Mouse (Mus musculus) testis, adult 2 months (tissue): ENCODE measurements around the gene Sgca.

ENCODE experiments used
- CTCF ChIP-seq: fragments of 200-500 bp; IDR thresholded peaks from 2 replicates; pipeline ENCODE4 v1.5.1; 2012; ENCODE audit warnings: low read depth, mild to moderate bottlenecking, inconsistent platforms, low read length, moderate library complexity; ENCODE audit not compliant: control insufficient read depth, insufficient read depth, insufficient replicate concordance
- POLR2A ChIP-seq: fragments of 200-500 bp; IDR thresholded peaks from 2 replicates; pipeline ENCODE4 v1.6.1; 2012; ENCODE audit warnings: low read depth, mild to moderate bottlenecking, inconsistent platforms, low read length, moderate library complexity; ENCODE audit not compliant: control insufficient read depth

GRCm38 (mm10) chr11:94917717-94918116 is 58.4 kb downstream of the Sgca start:
- no peak for TF ChIP-seq POLR2A
- no peak for TF ChIP-seq CTCF
